Mouse (Mus musculus) hindbrain, embryonic 11.5 days (tissue): Measurements from ENCODE around the gene St5. TPM values are rescaled to one million over a fixed set of nuclear protein-coding genes. Genes with fewer than 3 reads are reported as not detected.

ENCODE experiments used
- ATAC-seq: fragments of 200-750 bp; cut with Nextera tagmentation; 2 replicates; pipeline ENCODE4 v1.8.0; 2017; ENCODE audit warnings: mild to moderate bottlenecking, moderate TSS enrichment, moderate library complexity; ENCODE audit not compliant: low FRiP score
- DNase-seq: peaks from one replicate; pipeline ENCODE4 v3.0.0-alpha.2; 2015; ENCODE audit warnings: low spot score
- H3K27ac ChIP-seq: fragments of 300-500 bp; sonication (generic); 2 replicates; pipeline ENCODE4 v1.5.1; 2014; ENCODE audit warnings: mild to moderate bottlenecking, low read depth, low read length
- H3K27me3 ChIP-seq: fragments of 300-500 bp; sonication (generic); 2 replicates; pipeline ENCODE4 v1.6.1; 2014; ENCODE audit warnings: mild to moderate bottlenecking, low read length, moderate library complexity, mixed read lengths; ENCODE audit not compliant: control insufficient read depth, insufficient read depth
- H3K36me3 ChIP-seq: fragments of 300-500 bp; sonication (generic); 2 replicates; pipeline ENCODE4 v1.6.1; 2014; ENCODE audit warnings: mild to moderate bottlenecking, low read length, moderate library complexity, mixed read lengths; ENCODE audit not compliant: control insufficient read depth, insufficient read depth
- H3K4me1 ChIP-seq: fragments of 300-500 bp; sonication (generic); replicated peaks from 2 replicates; pipeline ENCODE4 v1.6.1; 2014; ENCODE audit warnings: low read length, mixed read lengths; ENCODE audit not compliant: control insufficient read depth, insufficient read depth
- H3K4me2 ChIP-seq: fragments of 300-500 bp; sonication (generic); replicated peaks from 2 replicates; pipeline ENCODE4 v1.6.1; 2014; ENCODE audit warnings: mild to moderate bottlenecking, low read depth, low read length
- H3K4me3 ChIP-seq: fragments of 300-500 bp; sonication (generic); 2 replicates; pipeline ENCODE4 v1.5.1; 2014; ENCODE audit warnings: low read depth, low read length
- H3K9ac ChIP-seq: fragments of 300-500 bp; sonication (generic); 2 replicates; pipeline ENCODE4 v1.6.1; 2014; ENCODE audit warnings: low read depth, low read length
- H3K9me3 ChIP-seq: fragments of 300-500 bp; sonication (generic); 2 replicates; pipeline ENCODE4 v1.6.1; 2016; ENCODE audit warnings: low read length; ENCODE audit not compliant: control insufficient read depth
- WGBS: fragments of 180-500 bp; shearing (Covaris S2); extraction: QIAGEN DNeasy Blood & Tissue Kit; methylation state at CpG from one replicate; pipeline ENCODE4 v1.1.7; 2014; 5-methylcytosine and 5-hydroxymethylcytosine counted together
- polyA plus RNA-seq: library from polyadenylated mRNA; unstranded; fragments of >200 nt; fragmentation: Nextera tagmentation; extraction: Ambion mirVana; gene quantifications from 2 replicates; pipeline ENCODE4 v1.2.1, GENCODE M21; 2014

The St5 gene
- polyA plus RNA-seq, 1 experiment from 2014 or later: 32.5 TPM

GRCm38 (mm10) chr7:109612531-109612930 is 90.9 kb downstream of the St5 start:
- H3K27ac ChIP-seq: peak overlapping the region; percentile 47
- no peak for ATAC-seq
- H3K4me3 ChIP-seq: no peak overlapping the region
- no peaks in the 10 kb centered on the region for H3K9me3 ChIP-seq
- no peak for DNase-seq
- H3K36me3 ChIP-seq: no peaks in the 10 kb centered on the region
- no peaks in the 10 kb centered on the region for H3K27me3 ChIP-seq
- no peak overlapping the region for H3K9ac ChIP-seq
- WGBS: 41% methylated on average over 2 of the region's 2 CpGs
- H3K4me1 ChIP-seq: peaks cover 6% of the 10 kb centered on the region; the same call in 1 of the 2 replicates
- peak overlapping the region; percentile 9; the same call in 1 of the 2 replicates for H3K4me2 ChIP-seq

GRCm38 (mm10) chr7:109610348-109610747 is 93.1 kb downstream of the St5 start:
- Histone ChIP-seq H3K4me1 (peaks cover 4% of the 10 kb centered on the region; the same call in 1 of the 2 replicates), H3K9ac (no peak overlapping the region), H3K27ac (no peak overlapping the region), H3K9me3 (no peaks in the 10 kb centered on the region), H3K4me2 (no peak overlapping the region), H3K27me3 (no peaks in the 10 kb centered on the region), H3K36me3 (no peaks in the 10 kb centered on the region), H3K4me3 (no peak overlapping the region)
- ATAC-seq (no peak), DNase-seq (no peak)
- WGBS: 88% methylated on average over 2 of the region's 2 CpGs

- H3K9ac ChIP-seq: no peak overlapping the region
- H3K4me2 ChIP-seq: no peak overlapping the region
- no peaks in the 10 kb centered on the region for H3K36me3 ChIP-seq
- H3K9me3 ChIP-seq: no peaks in the 10 kb centered on the region
- H3K4me1 ChIP-seq: peaks cover 3% of the 10 kb centered on the region; the same call in 1 of the 2 replicates
- WGBS: 59% methylated on average over 6 of the region's 6 CpGs
- H3K27ac ChIP-seq: no peak overlapping the region
- DNase-seq: no peak
- H3K4me3 ChIP-seq: no peak overlapping the region
- no peaks in the 10 kb centered on the region for H3K27me3 ChIP-seq
- no peak for ATAC-seq
Measured at GRCm38 (mm10) chr7:109609565-109610345, 93.7 kb downstream of the St5 start.

GRCm38 (mm10) chr7:109608831-109609230 is 94.6 kb downstream of the St5 start:
- ATAC-seq: no peak
- DNase-seq: no peak
- WGBS: 89% methylated on average over 6 of the region's 6 CpGs
- no peak overlapping the region for H3K4me3 ChIP-seq
- H3K36me3 ChIP-seq: no peaks in the 10 kb centered on the region
- no peak overlapping the region for H3K27ac ChIP-seq
- H3K4me1 ChIP-seq: peaks cover 3% of the 10 kb centered on the region; the same call in 1 of the 2 replicates
- H3K9ac ChIP-seq: no peak overlapping the region
- no peak overlapping the region for H3K4me2 ChIP-seq
- no peaks in the 10 kb centered on the region for H3K9me3 ChIP-seq
- no peaks in the 10 kb centered on the region for H3K27me3 ChIP-seq

- DNase-seq (no peak), ATAC-seq (no peak)
- Histone ChIP-seq H3K9me3 (no peaks in the 10 kb centered on the region), H3K9ac (no peak overlapping the region), H3K4me1 (no peaks in the 10 kb centered on the region), H3K27me3 (no peaks in the 10 kb centered on the region), H3K4me2 (no peak overlapping the region), H3K4me3 (no peak overlapping the region), H3K27ac (no peak overlapping the region), H3K36me3 (no peaks in the 10 kb centered on the region)
- 79% methylated on average over 7 of the region's 7 CpGs for WGBS
Measured at GRCm38 (mm10) chr7:109606994-109607610, 96.3 kb downstream of the St5 start.

GRCm38 (mm10) chr7:109602562-109602961 is 100.8 kb downstream of the St5 start:
- ATAC-seq (no peak), DNase-seq (no peak)
- Histone ChIP-seq H3K4me1 (no peaks in the 10 kb centered on the region), H3K4me2 (no peak overlapping the region), H3K27ac (no peak overlapping the region), H3K9ac (no peak overlapping the region), H3K36me3 (no peaks in the 10 kb centered on the region), H3K9me3 (no peaks in the 10 kb centered on the region), H3K27me3 (no peaks in the 10 kb centered on the region), H3K4me3 (no peak overlapping the region)
- WGBS: 83% methylated on average over 5 of the region's 5 CpGs

GRCm38 (mm10) chr7:109602022-109602421 is 101.4 kb downstream of the St5 start:
- Histone ChIP-seq H3K4me2 (no peak overlapping the region), H3K27ac (no peak overlapping the region), H3K4me1 (no peaks in the 10 kb centered on the region), H3K36me3 (no peaks in the 10 kb centered on the region), H3K27me3 (no peaks in the 10 kb centered on the region), H3K9me3 (no peaks in the 10 kb centered on the region), H3K4me3 (no peak overlapping the region), H3K9ac (no peak overlapping the region)
- no peak for ATAC-seq
- DNase-seq: no peak

GRCm38 (mm10) chr7:109600702-109601101 is 102.7 kb downstream of the St5 start:
- Histone ChIP-seq H3K27me3 (no peaks in the 10 kb centered on the region), H3K27ac (no peak overlapping the region), H3K36me3 (no peaks in the 10 kb centered on the region), H3K4me1 (no peaks in the 10 kb centered on the region), H3K4me3 (no peak overlapping the region), H3K4me2 (no peak overlapping the region), H3K9ac (no peak overlapping the region), H3K9me3 (no peaks in the 10 kb centered on the region)
- no peak for DNase-seq
- WGBS: 91% methylated on average over 3 of the region's 3 CpGs
- ATAC-seq: no peak

- no peak overlapping the region for H3K27ac ChIP-seq
- H3K9ac ChIP-seq: no peak overlapping the region
- H3K4me1 ChIP-seq: no peaks in the 10 kb centered on the region
- 100% methylated on average over 4 of the region's 4 CpGs for WGBS
- no peaks in the 10 kb centered on the region for H3K27me3 ChIP-seq
- no peak for ATAC-seq
- DNase-seq: no peak
- no peaks in the 10 kb centered on the region for H3K9me3 ChIP-seq
- no peak overlapping the region for H3K4me3 ChIP-seq
- H3K4me2 ChIP-seq: no peak overlapping the region
- H3K36me3 ChIP-seq: no peaks in the 10 kb centered on the region
Measured at GRCm38 (mm10) chr7:109599998-109600397, 103.4 kb downstream of the St5 start.
